Mouse (Mus musculus): ENCODE data around the gene Rai14. TPM values are rescaled to one million over a fixed set of nuclear protein-coding genes. Genes with fewer than 3 reads are reported as not detected.
A peak's percentile ranks its signal among the peaks of the same experiment; 100 is the strongest.

The Rai14 gene
- polyA plus RNA-seq, 1 experiment from 2014 or later: 21.3 TPM

DNA sequence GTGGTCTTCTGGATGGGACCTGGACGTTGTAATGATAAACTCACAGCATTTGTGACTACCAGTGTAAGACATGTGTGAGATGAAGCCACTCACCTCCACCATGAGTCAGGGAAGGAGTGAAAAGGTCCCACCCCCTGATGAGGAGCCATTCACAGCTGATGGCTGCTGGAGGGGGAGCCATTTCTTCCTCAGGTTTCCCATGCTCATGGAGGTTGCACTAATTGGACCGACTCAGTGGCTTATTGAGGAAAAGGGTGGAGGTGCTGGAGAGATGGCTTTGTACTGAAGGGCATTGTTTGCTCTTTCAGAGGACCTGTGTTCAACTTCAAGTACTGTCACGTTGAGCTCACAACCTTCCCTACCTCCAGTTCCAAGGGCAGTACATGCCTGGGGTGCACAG, 10.4 kb upstream of the Rai14 start:
- no peaks in the 10 kb centered on the region for H3K36me3 ChIP-seq (ENCODE audit: control insufficient read depth, insufficient read depth, low read length)
- H3K4me2 ChIP-seq (ENCODE audit: low read depth, low read length): no peak overlapping the region
- no peaks in the 10 kb centered on the region for H3K27me3 ChIP-seq (ENCODE audit: control insufficient read depth, insufficient read depth, low read length)
- ATAC-seq (ENCODE audit: insufficient read depth, low FRiP score): no peak
- H3K4me3 ChIP-seq (replicated peaks; ENCODE audit: low read length): no peak overlapping the region
- no peaks in the 10 kb centered on the region for H3K4me1 ChIP-seq (ENCODE audit: control insufficient read depth, insufficient read depth, low read length)
- 74% methylated on average over 3 of the region's 3 CpGs for WGBS
- H3K27ac ChIP-seq (ENCODE audit: low read length): no peak overlapping the region
- H3K9ac ChIP-seq (ENCODE audit: low read length): no peak overlapping the region
- no peaks in the 10 kb centered on the region for H3K9me3 ChIP-seq (replicated peaks; ENCODE audit: control insufficient read depth, low read length)

DNA sequence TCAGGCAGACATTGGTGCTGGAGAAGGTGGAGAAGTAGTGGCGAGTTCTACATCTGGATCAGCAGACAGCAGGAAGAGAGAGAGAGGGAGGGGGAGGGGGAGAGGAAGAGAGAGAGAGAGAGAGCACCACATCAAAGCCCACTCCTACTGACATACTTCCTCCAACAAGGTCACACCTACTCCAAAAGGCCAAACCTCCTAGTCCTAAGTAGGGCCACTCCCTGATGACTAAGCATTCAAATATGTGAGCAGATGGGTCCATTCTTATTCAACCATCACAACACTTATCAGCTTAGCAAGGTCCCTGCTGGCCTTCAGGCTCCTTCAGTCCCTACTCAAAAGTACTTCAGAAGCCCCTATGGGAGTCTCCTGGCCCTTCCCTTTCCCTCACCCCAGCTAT, 9.1 kb upstream of the Rai14 start:
- Histone ChIP-seq H3K27me3 (ENCODE audit: control insufficient read depth, insufficient read depth, low read length) (no peaks in the 10 kb centered on the region), H3K9me3 (replicated peaks; ENCODE audit: control insufficient read depth, low read length) (no peaks in the 10 kb centered on the region), H3K27ac (ENCODE audit: low read length) (no peak overlapping the region), H3K4me3 (replicated peaks; ENCODE audit: low read length) (no peak overlapping the region), H3K4me2 (ENCODE audit: low read depth, low read length) (no peak overlapping the region), H3K4me1 (ENCODE audit: control insufficient read depth, insufficient read depth, low read length) (no peaks in the 10 kb centered on the region), H3K9ac (ENCODE audit: low read length) (no peak overlapping the region), H3K36me3 (ENCODE audit: control insufficient read depth, insufficient read depth, low read length) (no peaks in the 10 kb centered on the region)
- WGBS: 50% methylated on average over 1 of the region's 1 CpGs
- no peak for ATAC-seq (ENCODE audit: insufficient read depth, low FRiP score)

DNA sequence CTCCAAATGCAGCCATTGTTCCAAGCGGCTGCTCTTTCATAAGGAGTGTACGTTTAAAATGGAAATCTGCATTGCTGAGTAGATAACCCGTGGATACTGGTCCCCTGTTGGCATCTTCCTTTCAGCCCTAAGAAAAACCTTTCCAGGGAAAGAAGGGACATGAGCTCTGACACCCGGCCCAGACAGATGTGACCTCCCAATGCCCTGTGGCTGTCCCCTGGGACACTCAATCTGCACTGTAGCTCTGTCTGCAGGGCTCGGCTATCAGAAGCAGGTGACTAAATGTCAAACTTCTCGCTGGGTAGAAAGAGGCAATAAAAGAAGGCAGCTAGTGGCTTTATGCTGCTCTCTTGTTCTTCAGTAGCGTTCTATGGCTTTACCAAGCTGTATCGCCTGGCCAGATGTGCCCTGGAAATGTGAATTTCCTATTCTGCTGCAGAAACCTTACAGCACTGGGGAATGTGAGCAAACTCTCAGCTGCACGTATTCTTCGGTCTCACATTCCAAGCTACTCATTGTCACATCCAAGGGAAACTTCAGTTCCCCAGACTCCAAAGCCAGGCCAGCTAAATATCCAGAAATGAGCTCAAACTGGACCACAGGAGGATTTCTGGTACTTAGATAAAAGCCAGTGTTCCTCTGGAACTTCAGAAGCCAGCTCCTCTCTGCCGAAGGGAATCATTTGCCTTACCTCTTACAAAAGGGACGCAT, 8.4 kb upstream of the Rai14 start:
- no peak for ATAC-seq (ENCODE audit: insufficient read depth, low FRiP score)
- no peaks in the 10 kb centered on the region for H3K27me3 ChIP-seq (ENCODE audit: control insufficient read depth, insufficient read depth, low read length)
- no peak overlapping the region for H3K4me3 ChIP-seq (replicated peaks; ENCODE audit: low read length)
- H3K4me2 ChIP-seq (ENCODE audit: low read depth, low read length): no peak overlapping the region
- no peaks in the 10 kb centered on the region for H3K4me1 ChIP-seq (ENCODE audit: control insufficient read depth, insufficient read depth, low read length)
- no peak overlapping the region for H3K27ac ChIP-seq (ENCODE audit: low read length)
- no peaks in the 10 kb centered on the region for H3K36me3 ChIP-seq (ENCODE audit: control insufficient read depth, insufficient read depth, low read length)
- WGBS: 45% methylated on average over 12 of the region's 12 CpGs
- no peaks in the 10 kb centered on the region for H3K9me3 ChIP-seq (replicated peaks; ENCODE audit: control insufficient read depth, low read length)
- no peak overlapping the region for H3K9ac ChIP-seq (ENCODE audit: low read length)

DNA sequence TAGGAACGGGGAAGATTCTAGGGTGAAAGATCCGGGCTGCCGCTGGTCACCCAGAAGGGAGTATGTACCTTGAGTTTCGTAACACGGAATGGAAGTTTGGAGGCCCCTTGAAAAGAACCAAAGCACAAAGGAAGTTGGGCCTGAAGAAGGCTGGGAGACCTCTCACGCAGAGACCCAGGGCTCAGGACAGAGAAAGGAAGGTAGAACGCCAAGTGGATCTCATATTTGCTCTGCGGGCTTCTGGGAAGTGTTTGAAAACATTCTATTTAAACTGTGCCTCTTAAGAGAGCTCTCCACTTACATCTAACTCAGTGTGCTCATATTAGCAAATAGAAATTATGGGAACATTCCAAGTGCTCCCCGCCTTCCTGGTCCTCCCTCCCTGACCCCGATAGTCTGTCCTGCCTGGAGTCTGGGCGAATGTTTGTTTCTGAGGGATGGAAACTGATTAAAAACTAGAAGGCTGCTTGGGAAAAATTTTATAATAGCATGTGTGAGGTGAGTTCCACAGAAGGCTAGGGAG, 6.9 kb upstream of the Rai14 start:
- no peaks in the 10 kb centered on the region for H3K4me1 ChIP-seq (ENCODE audit: control insufficient read depth, insufficient read depth, low read length)
- no peak overlapping the region for H3K4me2 ChIP-seq (ENCODE audit: low read depth, low read length)
- H3K27ac ChIP-seq (ENCODE audit: low read length): peak overlapping the region; percentile 49; the same call in 1 of the 2 replicates
- no peaks in the 10 kb centered on the region for H3K36me3 ChIP-seq (ENCODE audit: control insufficient read depth, insufficient read depth, low read length)
- H3K27me3 ChIP-seq (ENCODE audit: control insufficient read depth, insufficient read depth, low read length): no peaks in the 10 kb centered on the region
- no peak overlapping the region for H3K4me3 ChIP-seq (replicated peaks; ENCODE audit: low read length)
- peak; percentile 56 for ATAC-seq (ENCODE audit: insufficient read depth, low FRiP score)
- no peaks in the 10 kb centered on the region; the same call in 1 of the 2 replicates for H3K9me3 ChIP-seq (replicated peaks; ENCODE audit: control insufficient read depth, low read length)
- WGBS: 72% methylated on average over 11 of the region's 11 CpGs
- H3K9ac ChIP-seq (ENCODE audit: low read length): no peak overlapping the region

DNA sequence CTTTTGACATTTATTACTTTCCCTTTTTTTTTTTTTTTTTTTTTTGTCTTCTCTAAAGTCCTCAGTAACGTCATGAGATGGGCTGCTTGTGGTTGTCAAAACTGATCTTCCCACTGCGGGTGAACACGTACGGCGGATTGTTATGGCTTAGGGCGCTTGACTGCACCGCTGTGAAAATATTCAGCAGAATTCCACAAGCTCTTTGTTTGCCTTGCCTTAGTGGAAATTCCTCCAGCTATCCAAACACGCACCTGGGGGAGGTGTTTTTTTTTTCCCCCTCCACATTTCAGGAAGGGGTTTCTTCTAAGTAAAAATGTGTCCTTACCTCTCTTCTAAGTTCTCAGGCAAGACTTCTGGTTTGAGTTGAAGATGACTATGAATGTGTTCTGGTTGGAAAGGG, 6.2 kb upstream of the Rai14 start:
- Histone ChIP-seq H3K9ac (ENCODE audit: low read length) (no peak overlapping the region), H3K27ac (ENCODE audit: low read length) (peak overlapping the region; percentile 49; the same call in 1 of the 2 replicates), H3K9me3 (replicated peaks; ENCODE audit: control insufficient read depth, low read length) (no peaks in the 10 kb centered on the region; the same call in 1 of the 2 replicates), H3K4me1 (ENCODE audit: control insufficient read depth, insufficient read depth, low read length) (no peaks in the 10 kb centered on the region), H3K4me2 (ENCODE audit: low read depth, low read length) (no peak overlapping the region), H3K27me3 (ENCODE audit: control insufficient read depth, insufficient read depth, low read length) (no peaks in the 10 kb centered on the region), H3K4me3 (replicated peaks; ENCODE audit: low read length) (no peak overlapping the region), H3K36me3 (ENCODE audit: control insufficient read depth, insufficient read depth, low read length) (no peaks in the 10 kb centered on the region)
- no peak for ATAC-seq (ENCODE audit: insufficient read depth, low FRiP score)
- WGBS: 51% methylated on average over 8 of the region's 8 CpGs

DNA sequence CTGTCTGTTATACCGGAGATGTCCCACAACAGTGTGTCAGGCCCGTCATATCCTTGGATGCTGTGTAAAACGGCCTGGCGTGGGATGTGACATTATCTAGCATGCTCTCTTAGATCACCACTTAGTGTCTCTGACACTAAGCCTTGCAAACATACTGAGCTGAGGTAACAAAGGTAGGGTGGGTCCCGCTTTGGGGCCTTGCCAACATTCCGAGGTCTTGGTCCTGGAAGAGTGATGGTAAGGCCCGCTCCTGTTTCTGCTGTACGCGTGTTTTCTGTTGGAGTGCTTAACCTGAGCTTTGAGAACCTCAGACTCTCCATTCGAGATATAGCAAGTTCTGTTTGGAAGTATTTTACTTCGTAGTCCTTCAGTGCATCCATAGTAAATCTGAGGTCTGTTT, 5.8 kb upstream of the Rai14 start:
- H3K36me3 ChIP-seq (ENCODE audit: control insufficient read depth, insufficient read depth, low read length): no peaks in the 10 kb centered on the region
- no peaks in the 10 kb centered on the region for H3K27me3 ChIP-seq (ENCODE audit: control insufficient read depth, insufficient read depth, low read length)
- no peak for ATAC-seq (ENCODE audit: insufficient read depth, low FRiP score)
- H3K9me3 ChIP-seq (replicated peaks; ENCODE audit: control insufficient read depth, low read length): no peaks in the 10 kb centered on the region; the same call in 1 of the 2 replicates
- H3K4me1 ChIP-seq (ENCODE audit: control insufficient read depth, insufficient read depth, low read length): no peaks in the 10 kb centered on the region
- no peak overlapping the region for H3K27ac ChIP-seq (ENCODE audit: low read length)
- H3K4me2 ChIP-seq (ENCODE audit: low read depth, low read length): no peak overlapping the region
- H3K4me3 ChIP-seq (replicated peaks; ENCODE audit: low read length): no peak overlapping the region
- no peak overlapping the region for H3K9ac ChIP-seq (ENCODE audit: low read length)
- WGBS: 60% methylated on average over 11 of the region's 11 CpGs

DNA sequence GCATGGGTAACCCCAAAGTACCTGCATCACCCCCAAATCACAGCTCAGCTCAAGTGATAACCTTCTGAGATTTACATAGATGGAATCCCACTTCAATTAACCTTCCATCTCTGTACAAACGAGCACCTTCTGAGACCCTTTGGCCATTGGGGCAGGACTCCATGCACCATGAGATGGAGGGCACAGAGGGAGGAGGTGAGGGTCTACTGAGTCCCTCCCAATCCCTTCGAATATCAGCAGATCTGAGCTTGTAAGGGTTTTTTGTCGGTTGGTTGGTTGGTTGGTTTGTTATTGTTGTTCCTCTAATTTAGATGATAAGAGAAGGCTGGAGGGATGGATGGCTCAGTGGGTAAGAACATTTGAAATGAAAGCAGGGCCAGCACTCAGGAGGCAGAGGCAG, 5.1 kb upstream of the Rai14 start:
- Histone ChIP-seq H3K4me1 (ENCODE audit: control insufficient read depth, insufficient read depth, low read length) (no peaks in the 10 kb centered on the region), H3K4me2 (ENCODE audit: low read depth, low read length) (no peak overlapping the region), H3K9ac (ENCODE audit: low read length) (no peak overlapping the region), H3K27me3 (ENCODE audit: control insufficient read depth, insufficient read depth, low read length) (no peaks in the 10 kb centered on the region), H3K27ac (ENCODE audit: low read length) (no peak overlapping the region), H3K9me3 (replicated peaks; ENCODE audit: control insufficient read depth, low read length) (no peaks in the 10 kb centered on the region; the same call in 1 of the 2 replicates), H3K4me3 (replicated peaks; ENCODE audit: low read length) (no peak overlapping the region), H3K36me3 (ENCODE audit: control insufficient read depth, insufficient read depth, low read length) (no peaks in the 10 kb centered on the region)
- WGBS: 78% methylated on average over 3 of the region's 3 CpGs
- no peak for ATAC-seq (ENCODE audit: insufficient read depth, low FRiP score)

DNA sequence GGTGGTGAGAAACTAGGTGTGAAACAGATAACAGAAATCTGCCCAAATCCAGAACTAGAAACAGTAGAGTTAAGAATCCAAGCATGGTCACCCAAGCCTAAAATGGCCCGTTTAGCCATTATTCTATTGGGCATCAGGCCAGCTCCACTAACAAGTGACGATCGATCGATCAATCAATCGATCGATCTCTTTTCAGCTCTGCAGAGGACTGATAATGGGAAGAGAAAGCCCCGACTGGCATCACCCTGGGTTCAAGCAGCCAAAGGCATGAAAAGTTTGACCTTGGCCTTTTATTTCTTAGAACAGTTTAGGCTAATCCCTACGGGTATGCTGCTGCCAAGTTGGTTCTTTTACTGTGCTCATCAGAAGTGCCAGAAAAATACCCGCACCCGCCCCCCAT, 4.3 kb upstream of the Rai14 start:
- Histone ChIP-seq H3K9me3 (replicated peaks; ENCODE audit: control insufficient read depth, low read length) (no peaks in the 10 kb centered on the region; the same call in 1 of the 2 replicates), H3K27me3 (ENCODE audit: control insufficient read depth, insufficient read depth, low read length) (no peaks in the 10 kb centered on the region), H3K4me2 (ENCODE audit: low read depth, low read length) (no peak overlapping the region), H3K9ac (ENCODE audit: low read length) (no peak overlapping the region), H3K36me3 (ENCODE audit: control insufficient read depth, insufficient read depth, low read length) (no peaks in the 10 kb centered on the region), H3K27ac (ENCODE audit: low read length) (no peak overlapping the region), H3K4me3 (replicated peaks; ENCODE audit: low read length) (no peak overlapping the region), H3K4me1 (ENCODE audit: control insufficient read depth, insufficient read depth, low read length) (no peaks in the 10 kb centered on the region)
- ATAC-seq (ENCODE audit: insufficient read depth, low FRiP score): no peak
- WGBS: 90% methylated on average over 10 of the region's 10 CpGs

DNA sequence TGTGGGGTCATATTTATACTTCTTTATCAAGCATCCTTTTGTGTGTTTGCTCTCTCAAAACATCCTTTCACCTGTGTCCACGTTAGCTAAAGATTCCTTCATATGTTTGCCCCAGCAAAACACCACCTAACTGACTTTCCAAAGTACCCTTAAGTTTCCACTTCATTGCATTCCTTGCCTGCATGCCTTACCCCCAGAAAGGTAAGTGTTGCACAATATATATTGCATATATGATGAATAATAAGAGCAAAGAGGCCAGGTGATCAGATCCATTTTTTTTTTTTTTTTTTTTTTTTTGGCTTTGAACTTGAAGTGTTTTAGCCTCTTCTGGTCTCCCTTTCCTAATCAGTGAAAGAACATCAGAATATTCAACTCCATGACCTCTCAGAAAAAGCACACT, 2.9 kb upstream of the Rai14 start:
- H3K9ac ChIP-seq (ENCODE audit: low read length): no peak overlapping the region
- ATAC-seq (ENCODE audit: insufficient read depth, low FRiP score): no peak
- no peak overlapping the region for H3K4me2 ChIP-seq (ENCODE audit: low read depth, low read length)
- WGBS: 89% methylated on average over 1 of the region's 1 CpGs
- H3K27ac ChIP-seq (ENCODE audit: low read length): no peak overlapping the region
- no peaks in the 10 kb centered on the region; the same call in 1 of the 2 replicates for H3K9me3 ChIP-seq (replicated peaks; ENCODE audit: control insufficient read depth, low read length)
- H3K36me3 ChIP-seq (ENCODE audit: control insufficient read depth, insufficient read depth, low read length): no peaks in the 10 kb centered on the region
- no peaks in the 10 kb centered on the region for H3K27me3 ChIP-seq (ENCODE audit: control insufficient read depth, insufficient read depth, low read length)
- no peak overlapping the region for H3K4me3 ChIP-seq (replicated peaks; ENCODE audit: low read length)
- 0 out of 2 replicates have a peak, but pooled peaks cover 6% of the 10 kb centered on the region for H3K4me1 ChIP-seq (ENCODE audit: control insufficient read depth, insufficient read depth, low read length)
